Mouse (Mus musculus): ENCODE results near the gene Galntl5. TPM values are rescaled to one million over a fixed set of nuclear protein-coding genes. Genes with fewer than 3 reads are reported as not detected.
"Not testable (repeated sequence)": the region's sequence is repeated elsewhere in the genome, so short reads cannot be mapped to it uniquely, and the experiment has no call there.

The Galntl5 gene
- total RNA-seq (2021), result not detected

- DNase-seq (ENCODE audit: extremely low spot score in 1 of 2, low spot score in 2 of 2), result no peak
- intact Hi-C loops (cut with DNase I), result no loop called here
These were observed at the start of gene Galntl5 for GRCm38 (mm10) chr5:25181004-25181531. TSS of gene Galntl5 (plus strand) at chr5:25181460.

GRCm38 (mm10) chr5:25146705-25147104 lies 34.6 kb upstream of the Galntl5 start:
- DNase-seq (ENCODE audit: extremely low spot score in 1 of 2, low spot score in 2 of 2), result no peak
- intact Hi-C loops (cut with DNase I), result no loop called here

- intact Hi-C loops (cut with DNase I), result no loop called here
These were observed 31.8 kb upstream of the Galntl5 start for GRCm38 (mm10) chr5:25149331-25149965.

GRCm38 (mm10) chr5:25153491-25153890 lies 27.8 kb upstream of the Galntl5 start:
- no peak for DNase-seq (ENCODE audit: extremely low spot score in 1 of 2, low spot score in 2 of 2)
- intact Hi-C loops (cut with DNase I), result no loop called here

More at GRCm38 (mm10) chr5:25149331-25149965, 31.8 kb upstream of the Galntl5 start:
- no peak for DNase-seq (ENCODE audit: extremely low spot score in 1 of 2, low spot score in 2 of 2)

- intact Hi-C loops (cut with DNase I), result no loop called here
- DNase-seq (ENCODE audit: extremely low spot score in 1 of 2, low spot score in 2 of 2), result no peak
These were observed 27.3 kb upstream of the Galntl5 start for GRCm38 (mm10) chr5:25153996-25154395.

- intact Hi-C loops (cut with DNase I), result no loop called here
- DNase-seq (ENCODE audit: extremely low spot score in 1 of 2, low spot score in 2 of 2), result no peak
These were observed 26.4 kb upstream of the Galntl5 start for GRCm38 (mm10) chr5:25154823-25155222.

- intact Hi-C loops (cut with DNase I), result no loop called here
- no peak for DNase-seq (ENCODE audit: extremely low spot score in 1 of 2, low spot score in 2 of 2)
These were observed 25.9 kb upstream of the Galntl5 start for GRCm38 (mm10) chr5:25155351-25155750.

GRCm38 (mm10) chr5:25157136-25157535 lies 24.1 kb upstream of the Galntl5 start:
- DNase-seq (ENCODE audit: extremely low spot score in 1 of 2, low spot score in 2 of 2), result no peak
- intact Hi-C loops (cut with DNase I), result no loop called here

- intact Hi-C loops (cut with DNase I), result loop anchor here (10.0 kb wide), 2 partner anchors 146 to 426 kb away; partner anchors contain the start of gene Wdr86
- DNase-seq (ENCODE audit: extremely low spot score in 1 of 2, low spot score in 2 of 2), result no peak
These were observed 20.7 kb upstream of the Galntl5 start for GRCm38 (mm10) chr5:25160515-25160914.

- intact Hi-C loops (cut with DNase I), result loop anchor here (10.0 kb wide), 2 partner anchors 148 to 428 kb away; partner anchors contain the start of gene Wdr86
- no peak for DNase-seq (ENCODE audit: extremely low spot score in 1 of 2, low spot score in 2 of 2)
These were observed 18.3 kb upstream of the Galntl5 start for GRCm38 (mm10) chr5:25162981-25163380.

GRCm38 (mm10) chr5:25163938-25164337 lies 17.3 kb upstream of the Galntl5 start:
- intact Hi-C loops (cut with DNase I), result loop anchor here (10.0 kb wide), 2 partner anchors 149 to 429 kb away; partner anchors contain the start of gene Wdr86

GRCm38 (mm10) chr5:25164341-25164740 lies 16.9 kb upstream of the Galntl5 start:
- no peak for DNase-seq (ENCODE audit: extremely low spot score in 1 of 2, low spot score in 2 of 2)
- intact Hi-C loops (cut with DNase I), result loop anchor here (10.0 kb wide), 2 partner anchors 150 to 430 kb away; partner anchors contain the start of gene Wdr86

More at GRCm38 (mm10) chr5:25163938-25164337, 17.3 kb upstream of the Galntl5 start:
- DNase-seq (ENCODE audit: extremely low spot score in 1 of 2, low spot score in 2 of 2), result no peak

- peak in 1 of 2 experiments; percentile 6 for DNase-seq (ENCODE audit: extremely low spot score in 1 of 2, low spot score in 2 of 2)
- intact Hi-C loops (cut with DNase I), result loop anchor here (10.0 kb wide), 2 partner anchors 150 to 430 kb away; partner anchors contain the start of gene Wdr86
These were observed 16.0 kb upstream of the Galntl5 start for GRCm38 (mm10) chr5:25165102-25165788.

GRCm38 (mm10) chr5:25165789-25166135 lies 15.5 kb upstream of the Galntl5 start:
- intact Hi-C loops (cut with DNase I), result loop anchor here (10.0 kb wide), 2 partner anchors 151 to 431 kb away; partner anchors contain the start of gene Wdr86
- DNase-seq (ENCODE audit: extremely low spot score in 1 of 2, low spot score in 2 of 2), result no peak

- intact Hi-C loops (cut with DNase I), result loop anchor here (10.0 kb wide), 2 partner anchors 152 to 432 kb away; partner anchors contain the start of gene Wdr86
- DNase-seq (ENCODE audit: extremely low spot score in 1 of 2, low spot score in 2 of 2), result no peak
These were observed 14.6 kb upstream of the Galntl5 start for GRCm38 (mm10) chr5:25166665-25167064.

GRCm38 (mm10) chr5:25177937-25178336 lies 3.3 kb upstream of the Galntl5 start:
- DNase-seq (ENCODE audit: extremely low spot score in 1 of 2, low spot score in 2 of 2); intact Hi-C loops (cut with DNase I): not testable (repeated sequence)

GRCm38 (mm10) chr5:25178543-25178942 lies 2.7 kb upstream of the Galntl5 start:
- DNase-seq (ENCODE audit: extremely low spot score in 1 of 2, low spot score in 2 of 2); intact Hi-C loops (cut with DNase I): not testable (repeated sequence)

- DNase-seq (ENCODE audit: extremely low spot score in 1 of 2, low spot score in 2 of 2), result no peak
- intact Hi-C loops (cut with DNase I), result no loop called here
These were observed 2.0 kb upstream of the Galntl5 start for GRCm38 (mm10) chr5:25179284-25179683.

GRCm38 (mm10) chr5:25179936-25180488 lies 1.2 kb upstream of the Galntl5 start:
- DNase-seq (ENCODE audit: extremely low spot score in 1 of 2, low spot score in 2 of 2), result no peak
- intact Hi-C loops (cut with DNase I), result no loop called here
